Mouse (Mus musculus): ENCODE measurements around the gene Washc1.
A peak's percentile ranks its signal among the peaks of the same experiment; 100 is the strongest.
"Not testable (repeated sequence)": the region's sequence is repeated elsewhere in the genome, so short reads cannot be mapped to it uniquely, and the experiment has no call there.

The Washc1 gene

GRCm38 (mm10) chr17:66118991-66119390 is 7.6 kb downstream of the Washc1 start:
- DNase-seq = no peak

- no peak for DNase-seq
Measured at GRCm38 (mm10) chr17:66120701-66121100, 9.4 kb downstream of the Washc1 start.

DNA sequence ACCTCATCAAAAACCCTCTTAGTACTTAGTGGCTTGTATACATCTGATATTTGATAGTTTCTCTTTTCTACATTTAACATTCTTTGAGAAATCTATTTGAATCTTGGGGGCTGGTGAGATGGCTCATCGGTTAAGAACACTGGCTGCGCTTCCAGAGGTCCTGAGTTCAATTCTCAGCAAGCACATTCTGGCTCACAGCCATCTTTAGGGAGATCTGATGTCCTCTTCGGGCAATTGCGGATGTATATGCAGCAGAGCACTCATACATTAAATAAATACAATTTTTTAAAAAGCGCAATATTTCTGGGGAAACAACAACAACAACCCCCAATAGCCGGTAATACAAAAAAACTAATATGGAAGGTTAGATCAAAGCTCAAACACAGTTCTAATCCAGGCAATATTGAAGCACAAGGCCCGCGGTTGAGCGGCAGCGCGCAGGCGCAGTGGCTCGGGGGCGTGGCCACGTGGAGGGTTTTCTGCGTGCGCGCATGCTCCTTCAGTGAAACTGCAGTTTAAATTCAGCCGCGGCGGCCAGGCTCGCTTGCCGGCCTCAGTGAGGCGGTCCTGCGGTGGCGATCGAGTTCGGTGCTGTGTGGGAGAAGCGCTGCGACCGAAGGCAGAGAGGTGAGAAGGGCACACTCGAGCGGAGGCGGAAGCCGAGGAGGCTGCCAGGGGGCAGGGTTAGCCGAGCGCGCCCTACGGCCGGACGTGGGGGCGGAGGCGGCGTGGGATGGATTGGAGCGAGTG is 11.9 kb downstream of the Washc1 start, which contains the start of gene Ddx11:
Gene Ddx11 (plus strand): TSS at position 455 of the 750 bp plus-strand sequence.
- peak; percentile 93 for DNase-seq

DNA sequence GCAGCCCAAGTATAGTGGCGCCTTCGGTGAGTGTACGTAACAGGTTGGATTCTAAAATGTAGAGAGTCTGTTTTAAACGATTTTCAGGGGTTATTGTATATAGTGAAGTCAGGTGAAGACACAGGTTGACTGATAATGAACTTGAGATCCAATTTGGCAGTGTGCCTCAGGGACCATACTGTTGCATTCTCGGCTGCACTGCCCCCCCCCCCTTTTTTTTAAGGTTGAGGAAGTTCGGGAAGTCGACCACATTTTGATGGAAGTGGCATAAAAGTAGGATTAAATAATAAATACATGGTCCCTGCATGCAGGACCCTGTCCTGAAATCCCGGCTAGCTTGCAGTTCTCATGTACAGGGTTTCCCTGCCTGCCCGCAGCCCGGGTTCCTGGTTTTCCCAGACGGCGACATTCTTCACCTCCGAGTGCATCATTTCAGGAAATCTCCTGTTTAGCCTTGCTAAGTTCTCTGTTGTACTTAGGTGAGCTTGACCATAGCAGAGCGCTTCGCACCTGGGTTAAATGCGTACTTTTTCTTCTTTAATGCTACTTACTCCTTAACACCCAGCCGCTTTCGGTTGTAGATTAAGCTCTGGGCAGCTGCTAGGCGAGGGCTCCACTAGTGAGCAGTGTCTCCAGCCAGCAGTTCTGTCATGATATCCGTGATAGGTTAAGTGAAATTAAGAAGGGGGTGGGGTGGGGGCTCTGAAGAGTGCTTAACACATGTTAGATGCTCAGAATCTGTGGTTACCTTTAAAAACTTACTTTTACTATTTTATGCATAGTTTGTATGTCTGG is 12.7 kb downstream of the Washc1 start:
- DNase-seq = no peak

- DNase-seq = no peak
Measured at GRCm38 (mm10) chr17:66125211-66125610, 13.9 kb downstream of the Washc1 start.

- DNase-seq = no peak
Measured at GRCm38 (mm10) chr17:66130371-66130770, 19.0 kb downstream of the Washc1 start.

- DNase-seq = no peak
Measured at GRCm38 (mm10) chr17:66131212-66131611, 19.9 kb downstream of the Washc1 start.

DNA sequence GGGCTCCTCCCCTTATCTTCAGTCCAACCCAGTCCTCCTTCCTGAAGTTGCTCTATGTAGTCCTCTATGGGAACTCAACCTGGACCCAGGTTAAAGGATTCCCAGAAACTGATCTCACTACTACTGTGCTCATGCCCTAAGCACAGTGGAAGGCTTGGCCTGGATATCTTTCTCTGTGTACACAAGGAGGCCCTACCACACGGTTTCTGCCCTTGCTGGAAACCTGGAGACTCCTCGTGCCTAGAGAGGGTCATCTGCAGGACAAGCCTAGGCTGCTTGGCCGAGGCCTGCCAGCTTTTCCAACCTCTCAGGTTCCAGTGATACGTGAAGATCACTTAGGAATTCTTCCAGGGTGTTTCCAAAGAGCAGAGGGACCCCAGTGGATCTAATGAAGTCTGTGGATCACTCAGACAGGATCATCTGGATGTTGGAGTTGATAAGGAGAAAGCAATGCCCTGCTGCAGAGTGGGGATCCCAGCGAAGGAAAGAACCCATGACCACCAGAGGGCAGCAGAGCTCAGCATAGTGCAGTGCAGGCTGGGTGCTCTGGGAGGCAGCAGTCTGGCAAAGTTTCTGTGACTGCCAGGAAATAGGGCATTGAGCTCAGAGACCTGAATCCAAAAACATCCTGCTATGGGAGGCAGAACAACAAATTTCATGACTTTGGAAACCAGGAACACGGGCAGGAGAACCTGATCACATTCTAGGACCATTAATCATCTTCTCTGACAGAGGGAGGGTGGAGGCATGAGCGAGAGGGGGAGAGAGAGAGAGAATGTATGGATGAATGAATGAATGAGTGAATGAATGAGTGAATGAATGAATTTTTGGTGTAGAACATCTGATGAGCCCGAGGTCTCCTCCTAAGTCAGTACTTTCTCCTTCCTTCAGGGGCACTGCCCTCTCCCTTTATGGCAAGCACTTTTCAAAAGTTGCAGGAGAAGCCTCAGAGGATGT is 41.6 kb downstream of the Washc1 start:
- not testable (repeated sequence) for DNase-seq

- DNase-seq = not testable (repeated sequence)
Measured at GRCm38 (mm10) chr17:66153735-66154423, 42.5 kb downstream of the Washc1 start.

DNA sequence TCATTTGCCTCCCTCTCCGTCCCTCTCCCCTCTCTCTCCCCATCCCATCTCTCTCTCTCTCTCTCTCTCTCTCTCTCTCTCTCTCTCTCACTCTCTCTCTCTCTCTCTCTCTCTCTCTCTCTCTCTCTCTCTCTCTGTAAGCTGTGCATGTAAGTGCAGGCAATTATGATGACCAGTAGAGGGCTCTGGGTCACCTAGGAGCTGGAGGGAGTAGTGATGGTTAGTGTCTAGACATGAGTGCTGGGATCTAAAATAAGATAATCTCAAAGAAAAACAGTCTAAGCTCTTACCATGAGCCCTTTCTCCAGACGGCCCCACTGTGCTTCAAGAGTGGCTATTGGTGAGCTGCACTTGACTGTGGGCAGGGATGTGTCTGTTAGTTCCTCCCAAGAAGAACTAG is 43.5 kb downstream of the Washc1 start:
- DNase-seq = no peak

GRCm38 (mm10) chr17:66158271-66158670 is 46.9 kb downstream of the Washc1 start:
- DNase-seq = no peak

DNA sequence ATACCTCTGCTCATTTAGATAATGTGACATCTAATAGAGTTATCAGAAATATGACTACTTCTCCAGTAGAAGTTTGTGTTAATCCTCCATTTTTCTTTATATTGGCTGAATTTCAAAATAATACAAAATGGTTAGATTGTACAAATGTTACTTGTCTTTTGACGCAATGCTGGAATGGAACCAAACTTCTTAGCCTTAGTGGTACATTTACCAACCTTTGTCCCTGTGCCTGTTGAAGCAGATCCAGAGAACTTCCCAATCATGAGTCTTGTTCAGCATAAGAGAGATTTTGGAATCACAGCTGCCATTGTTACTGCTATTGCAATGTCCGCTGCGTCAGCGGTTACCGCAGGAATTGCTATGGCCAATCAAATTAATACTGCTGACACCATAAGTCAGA is 55.8 kb downstream of the Washc1 start:
- DNase-seq = not testable (repeated sequence)

Measured in lung, postnatal 36 days (tissue).